Mouse (Mus musculus): ENCODE measurements at regions not wholly inside any gene's neighbourhood (a gene's known extent, or its start where the extent isn't known, plus 50 kb on each side); places are given as distances from the start of the nearest gene placed in this dataset.

DNA sequence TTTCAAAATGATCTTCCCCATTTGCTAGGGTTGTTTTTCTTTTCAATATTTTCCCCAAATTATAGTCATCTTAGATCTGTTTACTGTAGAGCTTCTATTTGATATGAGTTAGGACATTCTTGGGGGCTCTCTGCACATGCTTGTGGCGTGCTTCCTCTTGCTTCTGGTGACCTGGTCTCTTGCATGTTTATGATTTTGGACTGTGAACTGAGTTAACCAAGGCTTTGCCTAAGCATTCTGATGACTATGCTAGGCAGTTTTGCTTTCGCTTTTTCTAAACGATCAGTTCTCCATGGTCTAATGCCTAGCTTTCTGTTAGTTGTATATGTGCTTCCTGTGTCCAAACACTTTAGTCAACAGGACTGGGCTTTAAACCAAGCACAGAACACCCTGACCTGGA, 339.4 kb upstream of the Sphkap start:
- 94% methylated on average over 3 of the region's 3 CpGs for WGBS
- DNase-seq (ENCODE audit: low spot score): no peak
- H3K27me3 ChIP-seq (ENCODE audit: low read depth, poor library complexity, severe bottlenecking): no peaks in the 10 kb centered on the region
- H3K4me3 ChIP-seq: no peak overlapping the region
- H3K4me1 ChIP-seq: no peaks in the 10 kb centered on the region
- no peak overlapping the region for H3K27ac ChIP-seq
- no peaks in the 10 kb centered on the region for H3K9me3 ChIP-seq (replicated peaks)
- no peaks in the 10 kb centered on the region for H3K36me3 ChIP-seq

DNA sequence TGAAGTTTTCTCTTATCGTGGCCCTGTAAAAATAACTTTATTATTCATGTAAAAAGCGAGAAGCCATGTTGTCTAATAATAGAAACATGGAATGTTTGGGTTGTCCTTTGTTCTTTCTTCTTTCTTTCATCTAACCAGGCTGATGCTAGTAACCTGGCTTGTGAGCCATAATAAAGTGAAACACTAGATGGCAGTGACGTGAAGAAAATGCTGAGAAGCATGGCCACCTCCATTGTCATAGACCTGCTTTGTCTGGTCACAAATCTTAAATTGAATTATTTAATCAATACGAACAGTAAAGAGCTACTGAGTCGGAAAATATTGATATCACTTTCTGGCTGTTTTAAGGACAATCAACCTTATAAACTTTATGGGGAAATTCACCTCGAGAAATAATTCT, 338.0 kb upstream of the Sphkap start:
- Histone ChIP-seq H3K27me3 (ENCODE audit: low read depth, poor library complexity, severe bottlenecking) (no peaks in the 10 kb centered on the region), H3K36me3 (no peaks in the 10 kb centered on the region), H3K9me3 (replicated peaks) (no peaks in the 10 kb centered on the region), H3K4me3 (no peak overlapping the region), H3K27ac (no peak overlapping the region), H3K4me1 (no peaks in the 10 kb centered on the region)
- WGBS: 41% methylated on average over 6 of the region's 6 CpGs
- no peak for DNase-seq (ENCODE audit: low spot score)

DNA sequence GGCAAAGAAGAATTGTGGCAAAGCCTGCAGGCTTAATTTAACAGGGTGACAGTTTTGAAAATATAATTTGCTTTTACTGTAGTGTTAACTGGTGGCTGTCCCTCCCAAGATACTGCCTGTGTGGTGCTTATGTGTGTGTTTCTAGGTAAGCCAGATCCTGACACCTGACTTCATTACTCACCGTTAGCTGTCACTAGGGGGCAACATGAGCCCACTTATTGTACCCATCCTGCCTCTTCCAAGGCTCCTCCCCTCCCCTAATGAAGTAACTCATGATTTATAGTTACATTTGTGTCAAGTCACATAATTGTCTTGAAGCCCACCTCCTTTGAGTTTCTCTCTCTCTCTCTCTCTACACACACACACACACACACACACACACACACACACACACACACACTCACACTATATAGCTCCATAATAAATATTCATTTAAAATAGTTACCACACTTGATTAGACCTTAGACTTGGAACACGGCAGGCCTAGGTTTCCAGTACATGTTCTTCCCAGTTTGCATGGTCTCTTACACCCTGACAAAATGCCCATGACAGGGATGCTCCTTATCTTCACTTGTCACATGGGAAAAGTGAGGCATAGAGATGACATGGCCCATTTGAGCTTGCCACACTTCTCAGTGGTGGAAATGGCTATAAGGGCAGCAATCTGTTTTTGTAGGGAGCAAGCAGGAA, 328.6 kb upstream of the Sphkap start:
- WGBS: 48% methylated on average over 2 of the region's 2 CpGs
- Histone ChIP-seq H3K27ac (no peak overlapping the region), H3K4me3 (no peak overlapping the region), H3K9me3 (replicated peaks) (no peaks in the 10 kb centered on the region), H3K27me3 (ENCODE audit: low read depth, poor library complexity, severe bottlenecking) (no peaks in the 10 kb centered on the region), H3K4me1 (no peaks in the 10 kb centered on the region), H3K36me3 (no peaks in the 10 kb centered on the region)
- no peak for DNase-seq (ENCODE audit: low spot score)

DNA sequence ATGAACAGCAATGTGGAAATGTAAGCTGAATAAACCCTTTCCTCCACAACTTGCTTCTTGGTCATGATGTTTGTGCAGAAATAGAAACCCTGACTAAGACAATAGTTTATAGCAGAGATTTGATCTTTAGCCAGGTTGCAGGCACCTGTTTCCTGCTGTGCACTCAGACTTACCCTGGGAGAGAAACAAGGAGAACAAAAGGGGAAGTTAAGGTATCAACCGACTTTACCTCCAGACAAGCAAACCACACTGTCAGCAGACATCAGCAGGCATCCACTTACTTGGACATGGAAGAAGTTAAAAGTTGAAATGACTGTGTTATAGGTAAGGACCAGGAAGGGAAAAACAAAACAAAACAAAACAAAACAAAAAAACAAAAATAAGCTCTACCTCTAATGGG, 323.7 kb upstream of the Sphkap start:
- DNase-seq (ENCODE audit: low spot score): no peak
- Histone ChIP-seq H3K27ac (no peak overlapping the region), H3K4me3 (no peak overlapping the region), H3K36me3 (no peaks in the 10 kb centered on the region), H3K4me1 (no peaks in the 10 kb centered on the region), H3K27me3 (ENCODE audit: low read depth, poor library complexity, severe bottlenecking) (no peaks in the 10 kb centered on the region), H3K9me3 (replicated peaks) (no peaks in the 10 kb centered on the region)
- WGBS: 86% methylated on average over 1 of the region's 1 CpGs

DNA sequence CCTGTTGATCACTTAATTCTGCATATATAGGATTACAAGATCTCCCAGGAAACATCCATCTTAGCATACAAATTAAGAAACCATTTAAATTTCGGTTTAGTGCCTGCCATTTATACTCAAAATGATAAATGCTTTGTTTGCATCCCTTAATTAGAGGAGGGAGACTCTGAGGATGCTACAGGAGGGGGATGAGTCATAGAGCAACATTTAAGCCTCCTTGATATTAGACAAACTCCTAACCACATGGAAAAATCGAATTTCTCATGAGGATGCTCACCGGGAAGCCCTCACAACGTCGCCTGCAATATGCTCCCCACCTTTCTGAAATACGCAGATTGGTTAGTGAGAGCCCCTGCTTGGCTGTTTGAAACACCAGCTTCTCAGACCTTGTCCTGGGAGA, 320.8 kb upstream of the Sphkap start:
- WGBS: 80% methylated on average over 6 of the region's 6 CpGs
- no peaks in the 10 kb centered on the region for H3K27me3 ChIP-seq (ENCODE audit: low read depth, poor library complexity, severe bottlenecking)
- H3K4me1 ChIP-seq: no peaks in the 10 kb centered on the region
- H3K4me3 ChIP-seq: no peak overlapping the region
- no peak for DNase-seq (ENCODE audit: low spot score)
- no peak overlapping the region for H3K27ac ChIP-seq
- no peaks in the 10 kb centered on the region for H3K36me3 ChIP-seq
- no peaks in the 10 kb centered on the region for H3K9me3 ChIP-seq (replicated peaks)

GRCm38 (mm10) chr1:83727938-83728337, 319.9 kb upstream of the Sphkap start:
- 92% methylated on average over 4 of the region's 4 CpGs for WGBS
- no peak for DNase-seq (ENCODE audit: low spot score)
- Histone ChIP-seq H3K4me1 (no peaks in the 10 kb centered on the region), H3K27me3 (ENCODE audit: low read depth, poor library complexity, severe bottlenecking) (no peaks in the 10 kb centered on the region), H3K36me3 (no peaks in the 10 kb centered on the region), H3K27ac (no peak overlapping the region), H3K9me3 (replicated peaks) (no peaks in the 10 kb centered on the region), H3K4me3 (no peak overlapping the region)

- Histone ChIP-seq H3K27ac (no peak overlapping the region), H3K9me3 (replicated peaks) (no peaks in the 10 kb centered on the region), H3K36me3 (no peaks in the 10 kb centered on the region), H3K4me1 (no peaks in the 10 kb centered on the region), H3K4me3 (no peak overlapping the region), H3K27me3 (ENCODE audit: low read depth, poor library complexity, severe bottlenecking) (no peaks in the 10 kb centered on the region)
- DNase-seq (ENCODE audit: low spot score): peak; percentile 40
- 81% methylated on average over 4 of the region's 4 CpGs for WGBS
Measured at GRCm38 (mm10) chr1:83727215-83727614, 319.2 kb upstream of the Sphkap start.

DNA sequence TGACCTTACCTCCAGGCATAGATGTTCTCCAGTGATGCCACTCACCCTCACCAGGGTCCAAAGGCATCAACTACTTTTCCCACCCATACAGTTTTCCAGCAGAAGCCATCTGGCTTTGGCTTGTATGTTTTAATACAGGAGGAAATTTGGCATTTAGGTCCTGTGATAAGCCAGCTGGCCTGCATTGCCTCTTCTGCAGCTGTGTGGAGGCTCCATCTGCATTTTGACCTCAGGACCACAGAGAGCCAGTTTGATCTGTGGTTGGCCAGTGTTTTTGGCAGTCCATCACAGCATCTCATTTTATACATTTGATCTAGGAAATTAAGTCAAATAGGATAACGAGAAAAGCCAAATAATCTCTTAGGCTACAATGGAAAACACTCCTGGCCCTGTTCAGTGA, 315.1 kb upstream of the Sphkap start:
- no peak overlapping the region for H3K27ac ChIP-seq
- H3K4me3 ChIP-seq: no peak overlapping the region
- no peak for DNase-seq (ENCODE audit: low spot score)
- WGBS: 47% methylated on average over 1 of the region's 1 CpGs
- no peaks in the 10 kb centered on the region for H3K4me1 ChIP-seq
- H3K36me3 ChIP-seq: no peaks in the 10 kb centered on the region
- no peaks in the 10 kb centered on the region for H3K9me3 ChIP-seq (replicated peaks)
- H3K27me3 ChIP-seq (ENCODE audit: low read depth, poor library complexity, severe bottlenecking): no peaks in the 10 kb centered on the region

DNA sequence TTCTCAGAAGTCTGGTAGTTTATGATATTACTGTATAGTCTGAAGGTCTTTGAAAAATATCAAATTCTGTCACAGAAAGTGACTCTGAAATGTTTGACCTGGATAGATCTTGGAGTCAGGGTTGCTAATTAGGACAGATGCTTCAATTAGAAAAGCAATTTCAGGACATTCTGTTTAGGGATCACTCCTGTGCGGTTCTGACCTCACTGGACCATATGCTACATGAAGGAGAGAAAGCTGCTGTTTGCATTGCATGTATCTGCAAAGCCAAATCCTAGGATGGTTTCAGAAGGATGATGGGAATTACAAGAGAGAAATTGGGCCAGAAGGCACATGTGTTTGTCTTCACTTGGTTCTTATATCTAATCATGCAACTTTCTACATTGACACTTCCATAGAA, 312.2 kb upstream of the Sphkap start:
- H3K36me3 ChIP-seq: no peaks in the 10 kb centered on the region
- H3K4me1 ChIP-seq: no peaks in the 10 kb centered on the region
- DNase-seq (ENCODE audit: low spot score): no peak
- no peaks in the 10 kb centered on the region for H3K9me3 ChIP-seq (replicated peaks)
- H3K27me3 ChIP-seq (ENCODE audit: low read depth, poor library complexity, severe bottlenecking): no peaks in the 10 kb centered on the region
- WGBS: 69% methylated on average over 1 of the region's 1 CpGs
- no peak overlapping the region for H3K27ac ChIP-seq
- no peak overlapping the region for H3K4me3 ChIP-seq

DNA sequence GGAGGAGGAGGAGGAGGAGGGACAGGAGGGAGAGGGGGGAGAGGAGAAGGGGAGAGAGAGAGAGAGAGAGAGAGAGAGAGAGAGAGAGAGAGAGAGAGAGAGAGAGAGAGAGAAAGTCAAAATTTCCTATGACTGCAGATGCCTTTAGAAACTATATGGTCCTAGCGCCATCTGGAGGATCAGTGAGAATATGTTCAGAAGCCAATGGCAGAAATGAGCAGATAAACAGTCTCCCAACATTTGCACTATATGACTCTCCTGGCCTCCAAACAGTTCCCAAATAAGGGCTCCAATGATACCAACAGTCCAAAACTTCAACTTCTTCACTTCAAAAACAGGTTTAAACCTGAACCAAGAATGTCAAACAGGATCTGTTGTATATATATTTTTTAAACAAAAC, 309.1 kb upstream of the Sphkap start:
- WGBS: 0% methylated on average over 1 of the region's 1 CpGs

GRCm38 (mm10) chr1:83701696-83702404, 293.9 kb upstream of the Sphkap start:
- no peaks in the 10 kb centered on the region for H3K36me3 ChIP-seq
- H3K4me3 ChIP-seq: no peak overlapping the region
- peaks cover 4% of the 10 kb centered on the region for H3K4me1 ChIP-seq
- WGBS: 82% methylated on average over 6 of the region's 6 CpGs
- no peak overlapping the region for H3K27ac ChIP-seq
- no peaks in the 10 kb centered on the region for H3K27me3 ChIP-seq (ENCODE audit: low read depth, poor library complexity, severe bottlenecking)
- H3K9me3 ChIP-seq (replicated peaks): no peaks in the 10 kb centered on the region
- no peak for DNase-seq (ENCODE audit: low spot score)

More for the DNA sequence above, 309.1 kb upstream of the Sphkap start:
- no peaks in the 10 kb centered on the region for H3K9me3 ChIP-seq (replicated peaks)
- no peaks in the 10 kb centered on the region for H3K4me1 ChIP-seq
- H3K36me3 ChIP-seq: no peaks in the 10 kb centered on the region
- no peak overlapping the region for H3K27ac ChIP-seq
- no peaks in the 10 kb centered on the region for H3K27me3 ChIP-seq (ENCODE audit: low read depth, poor library complexity, severe bottlenecking)
- no peak overlapping the region for H3K4me3 ChIP-seq
- no peak for DNase-seq (ENCODE audit: low spot score)

- Histone ChIP-seq H3K4me1 (peaks cover 4% of the 10 kb centered on the region), H3K9me3 (replicated peaks) (no peaks in the 10 kb centered on the region), H3K36me3 (no peaks in the 10 kb centered on the region), H3K4me3 (no peak overlapping the region), H3K27me3 (ENCODE audit: low read depth, poor library complexity, severe bottlenecking) (no peaks in the 10 kb centered on the region), H3K27ac (no peak overlapping the region)
- DNase-seq (ENCODE audit: low spot score): no peak
- 23% methylated on average over 6 of the region's 6 CpGs for WGBS
Measured at GRCm38 (mm10) chr1:83697422-83697821, 289.4 kb upstream of the Sphkap start.

- Histone ChIP-seq H3K9me3 (replicated peaks) (no peaks in the 10 kb centered on the region), H3K4me1 (no peaks in the 10 kb centered on the region), H3K4me3 (no peak overlapping the region), H3K27me3 (ENCODE audit: low read depth, poor library complexity, severe bottlenecking) (no peaks in the 10 kb centered on the region), H3K27ac (no peak overlapping the region), H3K36me3 (no peaks in the 10 kb centered on the region)
- WGBS: 87% methylated on average over 3 of the region's 3 CpGs
- no peak for DNase-seq (ENCODE audit: low spot score)
Measured at GRCm38 (mm10) chr1:83685221-83685620, 277.2 kb upstream of the Sphkap start.

DNA sequence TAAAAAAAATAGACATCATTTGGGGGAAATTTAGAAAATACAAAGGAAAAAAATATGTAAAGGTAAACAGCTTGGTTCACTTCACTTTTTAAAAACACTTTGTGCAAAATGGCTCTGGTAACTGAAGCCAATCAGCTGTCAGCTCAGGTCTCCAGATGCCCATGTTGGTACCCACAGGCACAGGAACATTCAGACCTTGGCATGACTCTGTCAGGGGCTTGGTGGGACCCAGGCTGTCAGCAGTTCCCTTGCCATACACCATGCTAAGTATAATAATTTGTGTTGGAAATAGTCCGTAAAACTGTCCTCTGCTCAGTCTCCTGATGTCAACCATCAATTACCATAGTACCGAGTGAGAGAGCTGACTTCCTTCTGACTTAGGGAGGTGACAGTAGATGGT, 257.3 kb upstream of the Sphkap start:
- H3K9me3 ChIP-seq (replicated peaks): no peaks in the 10 kb centered on the region
- H3K27me3 ChIP-seq (ENCODE audit: low read depth, poor library complexity, severe bottlenecking): no peaks in the 10 kb centered on the region
- H3K4me1 ChIP-seq: no peaks in the 10 kb centered on the region
- DNase-seq (ENCODE audit: low spot score): no peak
- H3K4me3 ChIP-seq: no peak overlapping the region
- no peaks in the 10 kb centered on the region for H3K36me3 ChIP-seq
- H3K27ac ChIP-seq: no peak overlapping the region
- WGBS: 71% methylated on average over 2 of the region's 2 CpGs

Measured in limb, embryonic 10.5 days (tissue).